Mouse (Mus musculus) left cerebral cortex, postnatal 4 days (tissue): ENCODE results near the gene Hrh2. TPM values are rescaled to one million over a fixed set of nuclear protein-coding genes. Genes with fewer than 3 reads are reported as not detected.

ENCODE experiments used
- DNase-seq: peaks from one replicate; pipeline ENCODE4 v3.0.0-alpha.2; 2022
- intact Hi-C: fragments of 180-260 bp; cut with DNase I; formaldehyde crosslinking; loops from one replicate; pipeline ENCODE4 v1.15.1; 2025
- total RNA-seq, 2 experiments: library from RNA; stranded (reverse); gene quantifications; 2 replicates each; pipeline ENCODE4 v1.2.3; 2021

The Hrh2 gene
- 1 to 10 TPM; 3.9 to 4.1 TPM for total RNA-seq

DNA sequence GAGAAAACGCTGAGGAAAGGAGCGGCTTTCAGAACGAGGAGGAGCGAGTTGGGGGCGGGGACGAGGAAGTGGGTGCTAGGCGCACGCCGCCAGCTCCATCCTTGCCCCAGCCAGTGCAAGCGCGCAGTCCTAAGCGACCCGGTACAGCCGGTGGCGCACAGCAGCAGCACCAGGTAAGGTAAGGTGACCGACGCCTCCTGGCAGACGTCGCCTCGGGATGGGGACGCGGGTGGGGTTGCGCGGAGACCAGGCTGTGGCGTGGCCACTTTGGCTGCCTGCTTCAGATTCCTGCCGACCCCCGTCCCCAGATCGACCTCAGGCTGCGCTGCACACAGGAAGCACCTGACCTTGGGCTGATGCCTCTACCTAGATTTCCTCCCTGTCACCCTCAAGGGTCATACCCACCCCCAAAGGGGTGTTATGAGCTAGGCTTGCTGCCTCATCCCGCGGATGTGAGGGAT is at the start of gene Hrh2:
Hrh2 (plus strand) TSS at position 109 of the 461 bp plus-strand sequence.
- intact Hi-C loops = no loop called here

DNA sequence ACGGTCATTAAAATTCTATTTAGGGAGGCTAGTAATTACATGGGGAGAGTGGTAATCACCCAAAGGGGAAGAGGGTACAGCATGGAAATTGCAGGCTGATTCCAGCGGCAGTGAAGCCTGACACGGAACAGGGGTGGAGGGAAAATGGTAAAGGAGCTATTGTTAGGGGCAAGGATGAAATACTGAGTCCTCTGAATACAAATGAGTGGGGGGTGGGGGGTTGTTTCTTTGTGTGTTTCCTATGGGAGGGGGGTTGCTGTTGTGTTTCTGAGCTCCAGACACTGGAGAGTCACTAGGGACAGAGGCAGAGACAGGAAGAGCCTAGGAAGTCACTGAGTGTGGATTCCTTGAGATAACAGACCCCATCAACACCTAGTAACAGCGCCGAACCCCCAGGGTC is 48.1 kb upstream of the Hrh2 start:
- no peak for DNase-seq
- intact Hi-C loops = no loop called here

More for the DNA sequence above, at the start of gene Hrh2:
- no peak for DNase-seq

DNA sequence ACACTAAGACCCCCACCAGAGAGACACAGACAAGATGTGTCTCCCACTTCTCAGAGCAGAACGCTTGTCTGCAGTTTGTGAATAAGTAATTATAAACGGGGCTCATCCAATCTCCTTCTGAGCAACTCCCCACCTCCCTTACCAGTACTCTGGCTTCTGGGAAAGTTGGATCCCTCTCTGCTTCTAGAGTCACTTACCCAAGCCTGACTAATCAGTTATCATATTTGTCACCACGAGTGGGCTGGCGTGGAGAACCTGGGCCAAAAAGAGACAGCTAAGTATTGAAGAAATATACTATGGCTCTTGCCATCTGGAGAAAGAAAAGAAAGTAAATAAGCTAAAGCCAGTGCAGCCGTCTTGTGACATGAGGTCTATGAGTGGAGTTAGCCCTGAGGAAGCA is 47.3 kb upstream of the Hrh2 start:
- intact Hi-C loops = no loop called here
- no peak for DNase-seq

DNA sequence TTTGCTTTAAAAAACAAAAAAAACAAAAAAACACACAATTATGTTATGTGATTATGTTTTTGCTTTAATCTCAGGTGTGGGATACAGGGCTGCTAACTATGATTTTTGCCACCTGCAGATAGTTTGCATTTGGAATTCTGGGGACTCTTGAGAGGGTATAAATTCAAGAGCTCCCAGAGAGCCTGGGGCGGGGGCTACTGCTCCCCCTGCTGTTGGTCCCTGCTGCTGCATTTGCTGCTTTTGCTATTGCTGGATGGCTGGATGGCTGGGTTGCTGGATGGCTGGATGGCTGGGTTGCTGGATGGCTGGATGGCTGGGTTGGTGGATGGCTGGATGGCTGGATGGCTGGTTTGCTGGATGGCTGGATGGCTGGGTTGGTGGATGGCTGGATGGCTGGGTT is 44.6 kb upstream of the Hrh2 start:
- intact Hi-C loops = no loop called here
- no peak for DNase-seq

DNA sequence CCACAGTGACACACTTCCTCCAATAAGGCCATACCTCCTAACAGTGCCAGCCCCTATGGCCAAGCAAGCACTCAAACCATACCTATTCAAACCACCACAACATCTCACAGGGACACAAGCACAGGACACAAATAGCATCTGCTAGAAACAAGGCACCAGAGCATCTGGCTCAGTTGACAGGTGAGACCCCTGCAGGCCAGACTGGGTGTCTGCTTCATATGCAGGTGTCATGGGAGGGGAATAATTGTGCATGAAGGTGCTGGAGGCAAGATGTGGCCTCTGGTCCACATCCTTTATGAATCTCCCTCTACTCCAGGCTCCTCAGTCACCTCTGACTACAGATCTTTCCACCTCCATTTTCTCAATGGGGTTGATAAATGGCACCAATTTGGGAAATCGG is 39.5 kb upstream of the Hrh2 start:
- DNase-seq = no peak
- intact Hi-C loops = no loop called here

DNA sequence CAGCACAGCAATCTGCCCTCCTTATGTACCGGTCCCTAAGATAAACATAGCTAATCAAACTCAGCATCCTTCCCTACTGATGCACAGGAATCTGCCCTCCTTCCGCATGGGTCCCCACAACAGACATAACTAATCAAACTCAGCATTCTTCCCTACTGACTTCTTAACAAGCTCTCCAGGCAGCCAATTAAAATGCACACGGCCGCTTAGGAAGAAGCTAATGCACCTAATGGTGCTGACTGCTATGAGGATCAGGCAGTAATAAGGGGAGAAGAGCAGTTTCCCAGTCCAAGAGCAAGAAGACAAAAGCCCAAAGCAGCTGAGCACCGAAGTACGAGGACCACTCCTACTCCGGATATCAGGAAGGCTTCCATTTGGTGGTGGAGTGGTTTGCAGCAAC is 39.0 kb upstream of the Hrh2 start:
- intact Hi-C loops = no loop called here
- no peak for DNase-seq

DNA sequence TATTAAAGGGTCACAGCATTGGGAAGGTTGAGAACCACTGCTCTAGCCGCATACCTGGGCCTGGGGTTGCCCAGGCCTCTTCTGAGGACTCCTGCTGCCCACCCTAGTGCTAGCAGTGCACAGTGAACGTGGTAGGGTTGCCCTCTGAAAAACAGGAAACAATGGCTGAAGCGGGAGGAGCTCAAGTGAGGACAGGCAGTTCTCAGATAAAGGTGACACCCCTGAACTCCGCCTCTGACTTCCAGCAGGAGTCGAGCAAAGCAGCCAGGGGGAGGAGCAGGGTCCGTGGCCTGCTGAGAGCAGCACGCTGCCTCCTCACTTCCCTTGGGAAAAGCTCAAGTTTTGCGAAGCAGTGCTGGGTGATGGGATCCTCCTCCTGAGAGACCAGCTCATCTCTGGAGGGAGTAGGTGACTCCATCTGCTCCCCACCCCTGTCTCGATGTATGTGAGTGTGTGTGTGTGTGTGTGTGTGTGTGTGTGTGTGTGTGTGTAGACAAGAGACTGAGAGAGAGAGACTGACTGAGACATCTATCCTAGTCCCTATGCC is 38.2 kb upstream of the Hrh2 start:
- DNase-seq = no peak
- intact Hi-C loops = no loop called here

DNA sequence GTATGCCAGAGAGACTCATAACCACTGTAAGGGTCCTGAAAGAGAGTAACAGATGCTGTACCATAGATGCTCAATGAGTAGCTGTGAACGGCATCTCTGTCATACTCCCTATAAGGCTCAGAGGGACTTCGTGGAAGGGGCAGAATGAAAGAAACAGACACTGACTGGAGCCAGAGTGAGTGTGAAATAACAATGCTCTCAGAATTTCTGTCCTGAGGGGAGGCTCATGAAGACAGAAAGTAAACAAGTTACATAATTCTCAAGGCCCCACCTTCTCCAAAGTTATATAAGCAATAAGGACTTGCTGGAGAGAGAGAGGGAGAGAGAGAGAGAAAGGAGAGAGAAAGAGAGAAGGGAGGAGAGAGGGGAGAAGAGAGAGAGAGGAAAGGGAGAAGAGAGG is 36.1 kb upstream of the Hrh2 start:
- intact Hi-C loops = no loop called here
- no peak for DNase-seq

DNA sequence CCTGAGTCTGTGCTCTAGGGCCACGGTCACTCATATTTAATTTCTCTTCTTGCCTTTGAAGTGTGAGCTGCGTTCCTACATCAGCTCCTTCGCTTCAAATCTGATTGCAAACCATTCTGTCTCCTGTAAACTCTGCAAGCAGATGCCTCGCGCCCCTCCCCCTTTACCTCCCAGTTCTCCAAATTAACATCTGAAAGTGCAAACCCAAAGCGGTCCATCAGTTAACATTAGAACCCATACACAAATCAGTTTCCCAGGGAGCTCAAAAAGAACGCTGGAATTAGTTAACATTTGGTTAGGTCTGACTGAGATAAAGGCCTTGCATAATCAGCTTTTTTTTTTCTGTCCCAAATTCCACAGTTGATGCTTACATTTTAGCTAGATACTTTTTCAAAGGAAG is 32.7 kb upstream of the Hrh2 start:
- intact Hi-C loops = no loop called here
- DNase-seq = no peak

DNA sequence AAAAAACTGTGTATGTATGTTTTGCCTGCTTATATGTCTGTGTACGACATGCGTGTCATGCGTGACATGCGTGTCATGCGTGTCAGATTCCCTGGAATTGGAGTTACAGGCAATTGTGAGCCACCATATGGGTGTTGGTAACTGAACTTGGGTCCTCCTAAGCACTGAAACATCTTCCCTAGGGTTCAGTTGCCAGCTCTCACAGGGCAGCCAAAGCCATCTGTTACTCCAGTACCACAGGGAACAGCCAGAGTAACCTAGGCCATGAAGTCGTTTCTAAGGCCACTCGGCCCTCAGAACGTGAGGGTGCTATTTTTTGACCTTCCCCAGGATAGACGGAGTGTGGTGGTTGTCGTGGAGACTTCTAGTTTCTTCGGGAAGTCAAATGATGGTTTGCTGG is 32.2 kb upstream of the Hrh2 start:
- intact Hi-C loops = no loop called here

DNA sequence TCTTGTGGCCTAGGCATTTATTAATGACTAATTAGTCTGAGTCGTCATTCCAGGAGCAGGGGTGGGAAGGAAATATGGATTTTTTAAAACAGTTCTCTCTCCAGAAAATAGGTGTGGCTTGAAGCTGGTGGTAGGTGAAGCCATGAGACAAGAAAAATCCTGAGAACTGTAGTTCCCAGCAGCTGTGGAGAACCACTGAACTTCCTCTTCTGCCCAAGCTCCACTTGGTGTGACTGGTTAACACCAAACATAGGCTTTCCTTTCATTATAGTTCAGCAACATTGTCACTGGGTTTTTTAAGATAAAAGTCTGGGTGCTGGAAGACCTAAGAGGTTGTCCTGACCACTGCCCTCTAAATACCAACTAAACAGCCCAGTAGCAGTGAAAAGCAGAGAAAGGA is 31.4 kb upstream of the Hrh2 start:
- no peak for DNase-seq
- intact Hi-C loops = no loop called here

More for the DNA sequence above, 32.2 kb upstream of the Hrh2 start:
- no peak for DNase-seq

DNA sequence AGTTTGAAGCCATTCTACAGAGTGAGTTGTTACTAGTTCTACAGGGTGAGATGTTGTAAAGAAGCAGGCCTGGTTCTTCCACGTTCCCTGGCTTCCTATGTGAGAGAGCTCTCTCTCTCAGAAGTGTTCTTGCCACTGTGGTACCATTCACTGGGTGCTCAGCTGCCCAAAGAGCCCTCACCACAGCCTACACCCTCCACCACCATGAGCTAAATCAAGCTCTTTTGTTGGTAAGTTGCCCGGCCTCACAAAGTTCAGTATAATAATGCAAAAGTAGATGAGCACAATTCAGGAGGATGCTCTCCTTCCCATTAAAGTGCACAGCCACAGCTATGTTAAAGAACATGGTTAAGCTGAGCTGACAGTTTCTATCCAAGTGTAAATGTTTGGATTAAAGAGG is 30.4 kb upstream of the Hrh2 start:
- DNase-seq = no peak
- intact Hi-C loops = no loop called here

DNA sequence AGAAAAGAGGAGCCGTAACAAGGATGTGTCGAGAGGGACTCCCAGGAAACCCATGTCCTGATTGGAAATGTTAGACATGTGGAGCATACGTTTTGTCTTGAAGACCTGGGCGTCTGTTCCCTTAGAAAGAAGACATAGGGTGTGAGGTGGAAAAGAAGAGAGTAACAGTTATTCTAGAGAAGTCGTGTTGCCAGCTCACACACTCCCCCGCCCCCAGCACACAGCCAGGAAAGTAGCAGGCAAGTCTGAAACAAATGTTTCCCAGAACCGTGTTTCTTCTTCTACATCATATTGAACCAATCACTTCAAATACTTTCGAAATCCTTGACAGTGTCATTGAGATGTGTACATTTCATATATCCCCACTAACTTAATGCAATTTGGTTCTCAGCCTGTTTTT is 28.6 kb upstream of the Hrh2 start:
- no peak for DNase-seq
- intact Hi-C loops = no loop called here

DNA sequence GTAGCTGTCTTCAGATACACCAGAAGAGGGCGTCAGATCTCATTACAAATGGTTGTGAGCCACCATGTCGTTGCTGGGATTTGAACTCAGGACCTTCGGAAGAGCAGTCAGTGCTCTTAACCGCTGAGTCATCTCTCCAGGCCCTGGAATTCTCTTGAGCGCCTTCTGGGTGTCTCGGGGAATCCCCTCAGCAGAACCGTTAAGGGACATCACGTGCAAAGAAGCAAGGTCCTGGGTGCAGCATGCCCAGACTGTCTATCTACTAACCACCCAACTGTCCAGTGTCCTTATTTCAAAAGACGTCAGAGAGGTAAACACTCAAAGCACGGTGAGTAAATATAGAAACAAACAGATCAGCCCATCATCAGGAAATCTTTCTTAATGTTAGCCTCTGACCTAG is 27.5 kb upstream of the Hrh2 start:
- intact Hi-C loops = no loop called here
- DNase-seq = no peak

DNA sequence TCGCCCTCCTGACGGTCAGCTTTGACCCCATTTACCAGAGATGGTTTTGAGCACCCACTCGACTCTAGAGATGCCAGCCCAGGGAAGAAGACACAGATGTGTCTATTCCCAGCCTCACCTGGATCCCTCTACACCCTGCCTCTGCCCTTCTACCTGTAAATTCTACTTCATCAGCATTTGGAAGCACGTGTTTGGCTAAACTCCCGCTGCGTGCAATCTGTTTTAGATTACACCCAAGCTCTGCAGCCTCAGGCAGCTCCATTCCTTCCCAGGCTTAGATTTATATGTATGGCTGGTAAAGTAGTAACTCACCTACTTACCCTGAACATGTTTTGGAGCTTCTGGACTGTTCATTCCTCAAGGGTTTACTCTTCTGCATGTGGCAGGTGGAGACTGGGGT is 26.9 kb upstream of the Hrh2 start:
- intact Hi-C loops = no loop called here
- DNase-seq = no peak

DNA sequence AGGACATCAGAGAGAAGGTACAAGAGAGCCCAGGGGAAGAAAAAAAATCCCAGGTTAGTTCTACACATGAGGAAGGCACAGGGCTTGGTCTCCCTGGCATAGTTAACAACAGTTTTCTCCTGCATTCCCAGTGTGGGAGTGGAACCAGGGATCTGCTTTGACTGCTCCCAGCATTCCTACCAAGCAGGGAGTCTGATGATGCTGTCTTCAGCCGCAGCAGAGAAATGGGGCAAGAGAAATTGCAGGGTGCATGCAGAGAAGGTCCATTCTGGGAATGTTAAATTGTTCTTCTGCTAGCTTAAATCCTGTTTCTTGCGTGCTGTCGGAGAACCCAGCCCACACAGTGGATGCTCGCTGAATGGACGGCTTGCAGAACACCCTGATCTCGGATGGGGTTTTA is 26.2 kb upstream of the Hrh2 start:
- no peak for DNase-seq
- intact Hi-C loops = no loop called here

DNA sequence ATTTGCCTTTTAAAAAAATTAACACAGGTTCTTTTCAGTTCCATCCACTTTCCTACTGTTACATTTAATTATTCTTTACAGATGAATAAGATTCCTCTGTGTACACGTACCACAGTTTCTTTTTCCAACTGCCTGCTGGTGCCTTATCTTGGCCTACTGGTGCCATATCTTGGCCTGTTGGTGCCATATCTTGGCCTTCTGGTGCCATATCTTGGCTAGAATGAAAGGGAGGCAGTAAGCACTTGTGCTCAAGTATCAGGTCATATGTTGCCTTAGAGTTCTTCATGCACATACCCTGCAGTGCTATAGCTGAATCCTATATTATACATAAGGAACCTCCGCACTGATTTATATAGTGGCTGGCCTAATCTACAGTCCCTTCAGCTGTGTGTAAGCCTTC is 24.9 kb upstream of the Hrh2 start:
- intact Hi-C loops = no loop called here

DNA sequence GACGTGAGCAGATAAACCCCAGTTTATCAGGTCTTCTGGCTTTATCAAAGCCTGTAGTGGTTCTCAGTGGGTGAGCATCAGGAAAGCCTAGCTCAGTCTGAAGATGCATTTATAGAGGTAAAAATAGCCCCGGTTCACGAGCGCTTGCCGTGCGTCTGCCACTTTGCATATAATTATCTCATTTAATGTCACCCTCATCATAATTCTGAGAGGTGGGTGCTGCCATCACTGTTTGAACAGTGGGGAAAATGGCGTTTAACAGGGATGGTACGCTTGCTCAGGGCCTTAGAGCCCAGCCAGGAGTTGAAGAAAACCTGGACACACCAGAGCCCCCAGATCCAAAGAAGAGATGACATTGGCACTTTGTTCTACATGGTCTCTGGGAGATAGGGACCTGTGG is 23.3 kb upstream of the Hrh2 start:
- intact Hi-C loops = no loop called here
- no peak for DNase-seq

More for the DNA sequence above, 24.9 kb upstream of the Hrh2 start:
- no peak for DNase-seq

DNA sequence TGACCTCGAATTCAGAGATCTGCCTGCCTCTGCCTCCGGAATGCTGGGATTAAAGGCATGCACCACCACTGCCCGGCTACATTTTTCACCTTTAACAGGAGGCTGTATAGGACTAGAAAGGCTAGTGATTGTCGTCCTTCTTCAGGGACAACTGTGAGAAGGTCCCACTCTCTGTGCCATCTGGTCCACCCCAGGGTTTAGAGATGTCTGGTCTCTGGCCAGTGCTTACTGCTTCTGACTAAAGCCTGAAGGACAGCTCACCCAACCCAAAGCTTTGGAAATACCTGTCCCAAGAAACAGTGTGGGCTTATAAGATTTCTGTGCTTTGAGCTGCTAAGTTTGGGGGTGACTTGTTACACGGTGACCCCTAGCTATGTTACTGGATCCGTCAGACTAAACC is 21.6 kb upstream of the Hrh2 start:
- intact Hi-C loops = no loop called here
- DNase-seq = no peak

DNA sequence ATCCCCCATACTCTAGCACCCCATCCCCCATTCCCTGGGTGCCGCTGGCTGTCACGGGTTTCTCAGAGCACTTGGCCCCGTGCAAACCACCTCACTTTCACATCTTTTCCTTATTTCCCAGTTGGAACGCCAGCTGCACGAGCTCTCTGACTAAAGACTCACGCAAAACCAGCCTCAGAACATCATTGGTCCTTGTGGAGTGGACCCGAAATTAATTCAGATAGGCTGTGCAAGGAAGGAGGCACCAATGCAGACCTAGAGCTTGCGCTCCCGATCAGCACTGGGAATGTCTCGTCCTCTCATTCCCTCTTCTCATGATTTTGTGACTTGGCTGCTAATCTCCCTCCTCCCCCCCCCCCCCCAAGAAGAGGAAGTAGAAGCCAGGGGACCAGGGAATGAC is 20.6 kb upstream of the Hrh2 start:
- intact Hi-C loops = no loop called here
- DNase-seq = no peak

DNA sequence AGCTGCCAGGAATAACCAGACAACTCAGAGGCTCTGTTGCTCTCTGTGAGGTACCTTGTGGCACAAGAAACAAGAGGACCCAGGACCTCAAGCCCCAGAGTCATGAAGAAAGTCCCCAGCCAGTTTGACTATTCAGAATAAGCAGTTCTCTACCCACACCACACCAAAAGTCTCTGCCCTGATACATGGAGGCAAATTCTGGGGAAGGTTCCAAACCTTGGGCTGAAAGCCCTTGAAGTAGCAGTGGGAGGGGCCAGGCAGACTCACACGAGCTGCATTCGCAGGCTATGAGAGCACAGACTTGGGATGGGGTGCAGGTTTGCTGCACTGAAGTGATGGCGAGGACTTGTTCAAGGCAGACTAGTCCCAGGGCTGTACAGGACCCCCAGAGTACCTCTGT is 20.2 kb upstream of the Hrh2 start:
- no peak for DNase-seq
- intact Hi-C loops = no loop called here

DNA sequence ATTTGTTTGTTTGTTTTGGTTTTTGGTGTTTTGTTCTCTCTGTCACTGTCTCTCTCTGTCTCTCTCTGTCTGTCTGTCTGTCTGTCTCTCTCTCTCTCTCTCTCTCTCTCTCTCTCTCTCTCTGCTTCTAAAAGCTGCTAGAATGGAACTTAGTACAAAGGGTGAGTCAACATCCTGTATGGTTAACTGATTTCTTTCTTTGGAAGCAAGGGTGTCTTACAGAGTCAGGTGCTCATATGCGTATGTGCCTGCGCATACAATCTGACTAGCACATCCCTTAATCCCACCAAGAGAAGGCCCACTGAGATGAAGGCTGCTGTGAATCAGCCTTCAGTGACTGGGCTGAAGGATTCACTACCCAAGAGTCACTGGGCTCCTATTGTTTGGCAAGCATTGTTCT is 18.0 kb upstream of the Hrh2 start:
- intact Hi-C loops = no loop called here
- DNase-seq = no peak

DNA sequence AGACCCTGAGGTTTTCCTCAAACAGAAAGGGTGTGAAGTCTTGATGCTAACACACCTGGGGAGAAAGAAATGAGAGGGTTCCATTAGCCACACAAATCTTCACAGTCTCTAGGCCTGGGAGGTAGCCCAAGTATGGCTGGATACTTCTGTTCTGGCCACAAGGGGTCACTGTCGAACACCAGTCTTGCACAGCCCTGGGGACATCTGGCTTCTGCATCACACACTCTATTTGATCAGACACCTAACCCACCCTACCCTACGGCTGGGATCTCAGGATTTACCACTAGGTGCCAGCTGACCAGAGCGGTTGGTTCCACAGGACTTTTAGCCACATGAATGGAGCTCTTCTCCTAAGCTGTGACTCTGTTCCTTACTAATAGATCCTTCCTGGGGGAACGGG is 17.2 kb upstream of the Hrh2 start:
- no peak for DNase-seq
- intact Hi-C loops = no loop called here

DNA sequence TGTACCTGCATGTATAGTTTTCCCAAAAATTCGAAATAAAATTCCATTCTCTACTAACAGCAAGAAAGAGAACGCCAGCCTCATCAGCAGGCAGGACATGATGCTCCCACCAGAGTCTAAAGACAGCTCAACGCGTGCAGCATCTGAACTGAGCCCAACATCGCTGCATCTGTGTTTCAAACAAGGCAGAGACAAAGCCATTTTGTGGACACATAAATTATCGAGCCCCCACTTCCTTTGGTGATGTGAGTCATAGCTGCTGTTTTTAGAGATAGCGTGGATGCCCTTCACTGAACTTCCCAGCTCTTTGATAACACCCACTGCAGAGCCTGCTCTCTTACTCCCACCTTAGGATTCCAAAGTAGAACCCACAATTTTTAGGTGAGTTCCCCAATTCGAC is 16.5 kb upstream of the Hrh2 start:
- no peak for DNase-seq
- intact Hi-C loops = no loop called here
